Mouse (Mus musculus): ENCODE results near the gene Grb2.

GRCm38 (mm10) chr11:115716410-115717338 is 8.3 kb upstream of the Grb2 start:
- no peak for TF ChIP-seq TAL1 (IDR thresholded peaks at IDR 0.05; ENCODE audit: low read length)
- TF ChIP-seq GATA1 (IDR thresholded peaks at IDR 0.05; ENCODE audit: low read length): no peak
